Mouse (Mus musculus): Measurements from ENCODE around the gene Lrrtm4. TPM values are rescaled to one million over a fixed set of nuclear protein-coding genes. Genes with fewer than 3 reads are reported as not detected.

Lrrtm4 gene
- polyA plus RNA-seq, 1 experiment: 0.08 TPM

DNA sequence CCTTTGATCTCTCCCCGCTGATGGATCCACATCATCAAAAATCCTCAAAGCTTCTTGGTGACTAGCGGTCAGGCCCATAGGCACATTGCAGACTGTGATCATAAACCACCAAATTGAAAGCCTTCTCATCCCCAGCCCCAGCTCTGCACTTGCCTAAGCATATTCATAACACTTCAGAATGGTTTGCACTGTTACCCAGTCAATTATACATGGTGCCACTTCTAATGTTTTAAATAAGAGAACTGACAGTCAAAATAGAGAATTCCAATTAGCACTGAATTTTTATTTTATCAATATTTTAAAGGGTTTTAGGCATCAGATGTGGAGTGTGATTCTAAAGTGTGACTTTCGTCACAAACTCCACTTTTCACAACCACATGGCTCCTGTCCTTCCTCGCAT lies 606.8 kb downstream of the Lrrtm4 start:
- no peak for TF ChIP-seq MYOD1 (IDR thresholded peaks at IDR 0.05; ENCODE audit: control insufficient read depth in 1 of 3, insufficient read length in 2 of 3, low read depth in 2 of 3)
- no peak for TF ChIP-seq MYOG (IDR thresholded peaks at IDR 0.05; ENCODE audit: control insufficient read depth in 1 of 3, insufficient read depth in 1 of 3, insufficient read length in 2 of 3, low read depth in 2 of 3)
- no peak for TF ChIP-seq POLR2AphosphoS2 (IDR thresholded peaks at IDR 0.05; ENCODE audit: insufficient read length, low read depth)
- no peak for TF ChIP-seq REST (IDR thresholded peaks at IDR 0.05; ENCODE audit: insufficient read depth, insufficient read length)
- TF ChIP-seq E2F4 (IDR thresholded peaks at IDR 0.05; ENCODE audit: insufficient read depth): no peak
- no peak for TF ChIP-seq CEBPB (IDR thresholded peaks at IDR 0.05; ENCODE audit: insufficient read depth, poor library complexity, severe bottlenecking)
- no peak for TF ChIP-seq SRF (IDR thresholded peaks at IDR 0.05; ENCODE audit: control insufficient read depth, insufficient read length, low read depth)
- no peak for TF ChIP-seq TCF3 (IDR thresholded peaks at IDR 0.05; ENCODE audit: insufficient read length, low read depth)
- no peak for TF ChIP-seq POLR2A (IDR thresholded peaks at IDR 0.05; ENCODE audit: insufficient read length, low read depth)
- no peak for TF ChIP-seq MAX (IDR thresholded peaks at IDR 0.05; ENCODE audit: low read depth)
- TF ChIP-seq TCF12 (IDR thresholded peaks at IDR 0.05; ENCODE audit: insufficient read depth, poor library complexity, severe bottlenecking): no peak
- no peak for TF ChIP-seq USF1 (IDR thresholded peaks at IDR 0.05; ENCODE audit: low read depth)
- no peak overlapping the region for H3K4me2 ChIP-seq (ENCODE audit: low read depth)
- H3K36me3 ChIP-seq (ENCODE audit: control insufficient read depth, insufficient read depth): no peaks in the 10 kb centered on the region
- H3K79me2 ChIP-seq (ENCODE audit: control insufficient read depth, insufficient read depth): no peaks in the 10 kb centered on the region
- H3ac ChIP-seq (ENCODE audit: control insufficient read depth, insufficient read length): no peak overlapping the region
- H3K4me3 ChIP-seq: no peak overlapping the region
- H3K27me3 ChIP-seq (ENCODE audit: control insufficient read depth, insufficient read depth, insufficient read length): no peaks in the 10 kb centered on the region

DNA sequence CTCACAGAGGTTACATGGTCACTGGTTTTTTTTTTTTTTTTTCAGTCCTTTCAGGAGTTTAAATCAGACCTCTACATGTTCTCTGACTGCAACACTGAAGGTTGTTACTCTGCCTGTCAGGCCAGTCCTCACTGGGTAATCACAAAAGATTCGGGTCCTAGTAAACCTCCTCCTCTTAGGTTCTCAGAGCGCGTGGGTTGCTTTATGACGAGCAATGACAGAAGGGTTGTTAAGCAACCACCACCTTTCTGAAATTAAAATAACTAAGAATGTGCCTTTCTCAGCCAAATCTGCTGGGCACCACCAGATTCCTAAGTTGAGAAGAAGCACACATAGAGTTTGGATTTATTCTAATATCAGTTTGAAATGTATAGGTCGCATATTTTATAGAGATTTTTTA lies 644.1 kb downstream of the Lrrtm4 start:
- no peak overlapping the region for H3K4me3 ChIP-seq
- H3K4me2 ChIP-seq (ENCODE audit: low read depth): no peak overlapping the region
- no peaks in the 10 kb centered on the region for H3K79me2 ChIP-seq (ENCODE audit: control insufficient read depth, insufficient read depth)
- H3ac ChIP-seq (ENCODE audit: control insufficient read depth, insufficient read length): no peak overlapping the region
- no peaks in the 10 kb centered on the region for H3K36me3 ChIP-seq (ENCODE audit: control insufficient read depth, insufficient read depth)
- no peak for TF ChIP-seq TCF3 (IDR thresholded peaks at IDR 0.05; ENCODE audit: insufficient read length, low read depth)
- TF ChIP-seq CEBPB (IDR thresholded peaks at IDR 0.05; ENCODE audit: insufficient read depth, poor library complexity, severe bottlenecking): no peak
- TF ChIP-seq REST (IDR thresholded peaks at IDR 0.05; ENCODE audit: insufficient read depth, insufficient read length): no peak
- no peak for TF ChIP-seq TCF12 (IDR thresholded peaks at IDR 0.05; ENCODE audit: insufficient read depth, poor library complexity, severe bottlenecking)
- TF ChIP-seq MYOD1 (IDR thresholded peaks at IDR 0.05; ENCODE audit: control insufficient read depth in 1 of 3, insufficient read length in 2 of 3, low read depth in 2 of 3): no peak
- TF ChIP-seq MYOG (IDR thresholded peaks at IDR 0.05; ENCODE audit: control insufficient read depth in 1 of 3, insufficient read depth in 1 of 3, insufficient read length in 2 of 3, low read depth in 2 of 3): no peak
- TF ChIP-seq USF1 (IDR thresholded peaks at IDR 0.05; ENCODE audit: low read depth): no peak
- TF ChIP-seq POLR2A (IDR thresholded peaks at IDR 0.05; ENCODE audit: insufficient read length, low read depth): no peak
- no peak for TF ChIP-seq E2F4 (IDR thresholded peaks at IDR 0.05; ENCODE audit: insufficient read depth)
- TF ChIP-seq MAX (IDR thresholded peaks at IDR 0.05; ENCODE audit: low read depth): no peak
- no peak for TF ChIP-seq POLR2AphosphoS2 (IDR thresholded peaks at IDR 0.05; ENCODE audit: insufficient read length, low read depth)
- TF ChIP-seq SRF (IDR thresholded peaks at IDR 0.05; ENCODE audit: control insufficient read depth, insufficient read length, low read depth): no peak
- H3K27me3 ChIP-seq (ENCODE audit: control insufficient read depth, insufficient read depth, insufficient read length): no peaks in the 10 kb centered on the region

DNA sequence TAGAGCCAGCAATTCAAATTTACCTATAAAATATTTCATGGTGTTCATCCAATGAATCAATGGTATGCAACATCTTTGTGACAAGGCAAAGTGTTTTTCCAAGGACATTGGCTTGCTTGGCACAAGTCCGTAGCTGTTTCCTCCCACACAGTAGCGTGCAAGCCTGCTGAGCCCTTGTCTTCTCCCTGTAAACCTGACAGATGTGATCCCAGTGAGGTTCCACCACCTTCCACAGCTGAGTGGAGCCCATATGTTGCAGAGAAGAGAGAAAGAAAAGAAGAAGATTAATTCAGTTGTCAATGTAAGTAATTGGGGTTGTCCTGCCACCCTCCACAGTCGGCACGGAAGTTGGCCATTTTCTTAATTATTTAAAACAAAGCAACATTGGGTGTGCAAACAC lies 645.4 kb downstream of the Lrrtm4 start:
- H3K36me3 ChIP-seq (ENCODE audit: control insufficient read depth, insufficient read depth): no peaks in the 10 kb centered on the region
- TF ChIP-seq POLR2AphosphoS2 (IDR thresholded peaks at IDR 0.05; ENCODE audit: insufficient read length, low read depth) (no peak), TCF3 (IDR thresholded peaks at IDR 0.05; ENCODE audit: insufficient read length, low read depth) (no peak), MAX (IDR thresholded peaks at IDR 0.05; ENCODE audit: low read depth) (no peak)
- no peak overlapping the region for H3K4me2 ChIP-seq (ENCODE audit: low read depth)
- H3ac ChIP-seq (ENCODE audit: control insufficient read depth, insufficient read length): no peak overlapping the region
- H3K4me3 ChIP-seq: no peak overlapping the region
- H3K27me3 ChIP-seq (ENCODE audit: control insufficient read depth, insufficient read depth, insufficient read length): no peaks in the 10 kb centered on the region
- H3K79me2 ChIP-seq (ENCODE audit: control insufficient read depth, insufficient read depth): no peaks in the 10 kb centered on the region

DNA sequence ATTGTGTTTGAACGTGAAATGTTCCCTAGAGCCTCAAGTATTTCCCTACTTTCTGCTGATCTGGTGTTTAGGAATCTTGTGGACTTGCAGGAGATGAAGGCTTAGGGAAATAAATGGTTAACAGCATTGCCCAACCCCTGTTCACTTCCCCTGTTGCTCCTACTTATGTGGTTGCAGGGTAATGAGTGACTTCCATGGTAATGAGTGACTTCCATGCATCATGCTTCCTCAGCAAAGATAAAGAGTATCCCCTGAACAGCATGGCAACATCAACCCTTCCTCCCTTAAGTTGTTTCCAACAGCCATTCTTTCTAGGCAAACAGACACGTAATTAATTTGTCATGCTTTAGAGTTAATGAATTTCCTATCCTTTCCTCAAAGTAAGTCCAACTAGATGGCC lies 685.5 kb downstream of the Lrrtm4 start:
- TF ChIP-seq MYOD1 (IDR thresholded peaks at IDR 0.05; ENCODE audit: control insufficient read depth in 1 of 3, insufficient read length in 2 of 3, low read depth in 2 of 3): no peak
- TF ChIP-seq CEBPB (IDR thresholded peaks at IDR 0.05; ENCODE audit: insufficient read depth, poor library complexity, severe bottlenecking): no peak
- no peak for TF ChIP-seq SRF (IDR thresholded peaks at IDR 0.05; ENCODE audit: control insufficient read depth, insufficient read length, low read depth)
- TF ChIP-seq TCF3 (IDR thresholded peaks at IDR 0.05; ENCODE audit: insufficient read length, low read depth): no peak
- no peak for TF ChIP-seq POLR2A (IDR thresholded peaks at IDR 0.05; ENCODE audit: insufficient read length, low read depth)
- no peak for TF ChIP-seq E2F4 (IDR thresholded peaks at IDR 0.05; ENCODE audit: insufficient read depth)

DNA sequence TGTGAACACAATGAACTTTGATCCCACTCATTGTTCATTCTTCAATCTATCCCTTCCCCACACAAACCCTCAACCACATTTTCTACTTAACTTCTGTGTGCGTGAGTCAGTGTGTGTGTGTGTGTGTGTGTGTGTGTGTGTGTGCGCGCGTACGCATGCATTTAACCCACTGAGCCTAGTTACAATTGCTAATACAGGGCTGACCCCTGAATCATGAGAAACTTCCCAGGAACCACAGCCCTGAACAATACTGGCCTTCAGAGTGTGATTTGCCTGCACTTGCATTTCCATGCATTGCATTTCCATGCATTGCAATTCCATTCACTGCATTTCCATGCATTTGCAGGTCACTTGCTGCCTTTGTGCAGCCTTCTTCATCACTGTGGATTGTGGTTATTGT lies 701.8 kb downstream of the Lrrtm4 start:
- no peak overlapping the region for H3K4me2 ChIP-seq (ENCODE audit: low read depth)
- TF ChIP-seq POLR2A (IDR thresholded peaks at IDR 0.05; ENCODE audit: insufficient read length, low read depth) (no peak), REST (IDR thresholded peaks at IDR 0.05; ENCODE audit: insufficient read depth, insufficient read length) (no peak), MYOG (IDR thresholded peaks at IDR 0.05; ENCODE audit: control insufficient read depth in 1 of 3, insufficient read depth in 1 of 3, insufficient read length in 2 of 3, low read depth in 2 of 3) (no peak)
- H3K36me3 ChIP-seq (ENCODE audit: control insufficient read depth, insufficient read depth): no peaks in the 10 kb centered on the region
- no peak overlapping the region for H3ac ChIP-seq (ENCODE audit: control insufficient read depth, insufficient read length)
- H3K4me3 ChIP-seq: no peak overlapping the region
- H3K79me2 ChIP-seq (ENCODE audit: control insufficient read depth, insufficient read depth): no peaks in the 10 kb centered on the region
- no peaks in the 10 kb centered on the region for H3K27me3 ChIP-seq (ENCODE audit: control insufficient read depth, insufficient read depth, insufficient read length)

More for the DNA sequence above, 685.5 kb downstream of the Lrrtm4 start:
- H3K79me2 ChIP-seq (ENCODE audit: control insufficient read depth, insufficient read depth): no peaks in the 10 kb centered on the region
- no peak overlapping the region for H3K4me3 ChIP-seq
- H3ac ChIP-seq (ENCODE audit: control insufficient read depth, insufficient read length): no peak overlapping the region
- no peaks in the 10 kb centered on the region for H3K27me3 ChIP-seq (ENCODE audit: control insufficient read depth, insufficient read depth, insufficient read length)
- no peaks in the 10 kb centered on the region for H3K36me3 ChIP-seq (ENCODE audit: control insufficient read depth, insufficient read depth)
- no peak overlapping the region for H3K4me2 ChIP-seq (ENCODE audit: low read depth)
